Mouse (Mus musculus) bone marrow macrophage, adult 2 months (primary cell): ENCODE measurements around the gene D230025D16Rik.

Source experiments
- CTCF ChIP-seq: IDR thresholded peaks from 2 replicates; pipeline ENCODE4 v1.5.1; 2012; ENCODE audit warnings: low read depth, mild to moderate bottlenecking, low read length, moderate library complexity
- POLR2A ChIP-seq: IDR thresholded peaks from 2 replicates; pipeline ENCODE4 v1.6.1; 2012; ENCODE audit warnings: mild to moderate bottlenecking, low read depth, low read length, borderline replicate concordance

GRCm38 (mm10) chr8:105269075-105269458, 44.1 kb downstream of the D230025D16Rik start:
- TF ChIP-seq CTCF (no peak), POLR2A (no peak)
